Mouse (Mus musculus): ENCODE measurements at regions not wholly inside any gene's neighbourhood (a gene's known extent, or its start where the extent isn't known, plus 50 kb on each side); places are given as distances from the start of the nearest gene placed in this dataset.
"Not testable (repeated sequence)": the region's sequence is repeated elsewhere in the genome, so short reads cannot be mapped to it uniquely, and the experiment has no call there.

DNA sequence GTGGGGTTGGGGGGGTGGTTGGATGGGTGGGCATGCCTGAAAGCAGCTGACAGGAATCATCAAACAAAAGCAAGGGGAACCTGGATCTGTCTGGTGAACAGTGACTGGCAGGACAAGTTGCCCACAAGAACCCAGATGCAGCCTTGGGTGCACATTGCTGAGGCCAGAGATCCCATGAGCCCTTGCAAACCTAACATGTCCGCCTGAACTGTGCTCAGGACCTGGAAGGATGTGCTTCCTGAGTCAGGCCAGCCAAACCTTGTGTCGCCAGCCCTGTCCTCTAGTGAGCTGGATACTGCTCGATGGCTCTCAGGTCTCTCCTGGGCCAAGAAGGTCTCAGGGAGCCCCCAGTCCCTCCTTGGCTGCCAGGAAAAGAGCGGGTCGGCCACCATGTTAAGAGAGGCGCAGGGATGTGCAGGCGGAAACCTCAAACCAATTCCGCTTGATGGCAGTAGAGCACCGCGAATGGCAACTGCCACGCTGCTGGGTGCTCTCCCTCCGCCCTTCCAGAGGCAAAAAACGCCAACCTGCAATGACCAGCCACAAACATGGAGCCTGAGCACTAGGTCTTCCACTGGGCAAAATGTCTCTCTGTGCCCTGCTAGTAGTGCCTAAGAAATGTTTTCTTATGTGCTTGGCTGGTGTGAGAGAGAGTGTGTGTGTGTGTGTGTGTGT, 140.2 kb downstream of the Pls3 start:
- H3K27me3 ChIP-seq (ENCODE audit: control insufficient read depth, insufficient read depth, low read length); H3K36me3 ChIP-seq (ENCODE audit: control insufficient read depth, insufficient read depth, low read length); DNase-seq (ENCODE audit: low read depth in 1 of 2, low spot score in 2 of 2); H3K4me1 ChIP-seq (ENCODE audit: control insufficient read depth, insufficient read depth, insufficient read length); H3K27ac ChIP-seq (ENCODE audit: insufficient read depth, low read length); H3K4me3 ChIP-seq (ENCODE audit: extremely low read depth, insufficient read depth, insufficient read length): not testable (repeated sequence)
- WGBS = 64% methylated on average over 11 of the region's 13 CpGs

GRCm38 (mm10) chrX:75733651-75734050, 141.3 kb downstream of the Pls3 start:
- DNase-seq (ENCODE audit: low read depth in 1 of 2, low spot score in 2 of 2); H3K4me1 ChIP-seq (ENCODE audit: control insufficient read depth, insufficient read depth, insufficient read length); H3K27ac ChIP-seq (ENCODE audit: insufficient read depth, low read length); H3K27me3 ChIP-seq (ENCODE audit: control insufficient read depth, insufficient read depth, low read length); H3K4me3 ChIP-seq (ENCODE audit: extremely low read depth, insufficient read depth, insufficient read length); H3K36me3 ChIP-seq (ENCODE audit: control insufficient read depth, insufficient read depth, low read length): not testable (repeated sequence)
- 74% methylated on average over 11 of the region's 11 CpGs for WGBS

DNA sequence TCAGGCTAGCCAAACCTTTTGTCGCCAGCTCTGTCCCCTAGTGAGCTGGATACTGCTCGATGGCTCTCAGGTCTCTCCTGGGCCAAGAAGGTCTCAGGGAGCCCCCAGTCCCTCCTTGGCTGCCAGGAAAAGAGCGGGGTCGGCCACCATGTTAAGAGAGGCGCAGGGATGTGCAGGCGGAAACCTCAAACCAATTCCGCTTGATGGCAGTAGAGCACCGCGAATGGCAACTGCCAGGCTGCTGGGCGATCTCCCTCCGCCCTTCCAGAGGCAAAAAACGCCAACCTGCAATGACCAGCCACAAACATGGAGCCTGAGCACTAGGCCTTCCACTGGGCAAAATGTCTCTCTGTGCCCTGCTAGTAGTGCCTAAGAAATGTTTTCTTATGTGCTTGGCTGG, 145.2 kb downstream of the Pls3 start:
- not testable (repeated sequence) for H3K27ac ChIP-seq (ENCODE audit: insufficient read depth, low read length); H3K36me3 ChIP-seq (ENCODE audit: control insufficient read depth, insufficient read depth, low read length); H3K27me3 ChIP-seq (ENCODE audit: control insufficient read depth, insufficient read depth, low read length); H3K4me1 ChIP-seq (ENCODE audit: control insufficient read depth, insufficient read depth, insufficient read length); DNase-seq (ENCODE audit: low read depth in 1 of 2, low spot score in 2 of 2); H3K4me3 ChIP-seq (ENCODE audit: extremely low read depth, insufficient read depth, insufficient read length)
- 53% methylated on average over 12 of the region's 12 CpGs for WGBS

- H3K27me3 ChIP-seq (ENCODE audit: control insufficient read depth, insufficient read depth, low read length) = no peaks in the 10 kb centered on the region
- no peak for TF ChIP-seq CTCF (IDR thresholded peaks at IDR 0.05; ENCODE audit: extremely low read depth, insufficient read depth, insufficient read length, insufficient replicate concordance)
- no peak for TF ChIP-seq POLR2A (IDR thresholded peaks at IDR 0.05; ENCODE audit: low read depth, low read length)
- DNase-seq (ENCODE audit: low read depth in 1 of 2, low spot score in 2 of 2) = no peak
Observed at GRCm38 (mm10) chrX:75728507-75728906, 146.5 kb downstream of the Pls3 start.

DNA sequence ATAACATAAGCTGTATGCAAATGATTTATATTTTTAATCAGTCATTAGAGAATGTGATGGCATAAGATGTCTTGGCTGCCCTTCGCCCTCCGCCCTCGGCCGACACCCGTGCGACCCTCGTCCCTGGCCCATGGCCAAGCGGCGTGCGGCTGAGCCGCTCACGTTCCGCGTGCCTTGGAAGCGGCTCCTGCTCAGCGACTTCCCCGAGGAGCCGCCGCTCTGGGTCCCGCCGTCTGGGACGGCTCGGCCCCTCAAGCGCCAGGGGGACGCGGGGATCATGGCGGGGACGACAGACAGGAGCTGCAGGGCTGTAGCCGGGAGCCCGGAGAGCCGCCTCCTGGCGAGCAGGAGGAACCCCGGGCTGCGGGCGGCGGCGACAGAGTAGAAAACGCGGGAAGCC, 145.5 kb upstream of the Rab39b start:
- 70% methylated on average over 35 of the region's 39 CpGs for WGBS
- H3K36me3 ChIP-seq (ENCODE audit: control insufficient read depth, insufficient read depth, low read length); DNase-seq (ENCODE audit: low read depth in 1 of 2, low spot score in 2 of 2); H3K4me1 ChIP-seq (ENCODE audit: control insufficient read depth, insufficient read depth, insufficient read length); H3K27me3 ChIP-seq (ENCODE audit: control insufficient read depth, insufficient read depth, low read length); H3K4me3 ChIP-seq (ENCODE audit: extremely low read depth, insufficient read depth, insufficient read length); H3K27ac ChIP-seq (ENCODE audit: insufficient read depth, low read length): not testable (repeated sequence)

More at GRCm38 (mm10) chrX:75728507-75728906, 146.5 kb downstream of the Pls3 start:
- no peak overlapping the region for H3K4me3 ChIP-seq (ENCODE audit: extremely low read depth, insufficient read depth, insufficient read length)
- WGBS = 92% methylated on average over 4 of the region's 4 CpGs
- H3K36me3 ChIP-seq (ENCODE audit: control insufficient read depth, insufficient read depth, low read length) = no peaks in the 10 kb centered on the region; the same call in 1 of the 2 replicates
- no peak overlapping the region for H3K27ac ChIP-seq (ENCODE audit: insufficient read depth, low read length)
- no peaks in the 10 kb centered on the region for H3K4me1 ChIP-seq (ENCODE audit: control insufficient read depth, insufficient read depth, insufficient read length)

GRCm38 (mm10) chrX:75699949-75700348, 121.9 kb upstream of the Rab39b start:
- DNase-seq (ENCODE audit: low read depth in 1 of 2, low spot score in 2 of 2) = no peak

GRCm38 (mm10) chrX:75675271-75675670, 97.2 kb upstream of the Rab39b start:
- DNase-seq (ENCODE audit: low read depth in 1 of 2, low spot score in 2 of 2); H3K27ac ChIP-seq (ENCODE audit: insufficient read depth, low read length); H3K27me3 ChIP-seq (ENCODE audit: control insufficient read depth, insufficient read depth, low read length); H3K36me3 ChIP-seq (ENCODE audit: control insufficient read depth, insufficient read depth, low read length); H3K4me1 ChIP-seq (ENCODE audit: control insufficient read depth, insufficient read depth, insufficient read length); H3K4me3 ChIP-seq (ENCODE audit: extremely low read depth, insufficient read depth, insufficient read length): not testable (repeated sequence)
- 94% methylated on average over 8 of the region's 8 CpGs for WGBS

More at GRCm38 (mm10) chrX:75699949-75700348, 121.9 kb upstream of the Rab39b start:
- Histone ChIP-seq H3K27me3 (ENCODE audit: control insufficient read depth, insufficient read depth, low read length) (no peaks in the 10 kb centered on the region), H3K4me1 (ENCODE audit: control insufficient read depth, insufficient read depth, insufficient read length) (no peaks in the 10 kb centered on the region), H3K27ac (ENCODE audit: insufficient read depth, low read length) (no peak overlapping the region), H3K36me3 (ENCODE audit: control insufficient read depth, insufficient read depth, low read length) (no peaks in the 10 kb centered on the region), H3K4me3 (ENCODE audit: extremely low read depth, insufficient read depth, insufficient read length) (no peak overlapping the region)
- no peak for TF ChIP-seq CTCF (IDR thresholded peaks at IDR 0.05; ENCODE audit: extremely low read depth, insufficient read depth, insufficient read length, insufficient replicate concordance)
- TF ChIP-seq POLR2A (IDR thresholded peaks at IDR 0.05; ENCODE audit: low read depth, low read length) = no peak
- WGBS = 25% methylated on average over 1 of the region's 1 CpGs

All from spleen, adult 2 months (tissue).